Mouse (Mus musculus): ENCODE data around the gene Tctn1. TPM values are rescaled to one million over a fixed set of nuclear protein-coding genes. Genes with fewer than 3 reads are reported as not detected.

Gene Tctn1
- polyA plus RNA-seq, 1 experiment from 2014 or later = 6.2 TPM

DNA sequence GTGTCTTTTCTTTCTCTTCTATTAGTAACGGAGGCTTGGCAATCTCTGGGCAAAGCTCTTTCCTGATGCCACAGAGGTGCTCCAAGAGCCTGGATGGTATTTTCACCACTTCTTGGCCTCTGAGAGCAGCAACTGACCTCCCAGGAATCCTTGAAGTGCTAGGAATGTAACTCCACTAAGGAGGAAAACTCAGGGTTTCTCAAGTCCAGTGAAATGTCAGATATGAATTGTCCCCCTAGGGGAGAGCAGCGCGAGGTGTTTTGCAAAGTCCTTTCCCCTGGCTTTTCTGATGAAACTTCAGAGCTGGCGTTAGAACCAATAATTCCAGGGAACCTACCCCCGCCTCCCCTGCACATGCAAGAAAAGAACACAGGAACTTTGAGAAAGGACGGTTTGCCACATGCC is 16.2 kb upstream of the Tctn1 start:
- 60% methylated on average over 6 of the region's 6 CpGs for WGBS
- DNase-seq (no peak), ATAC-seq (ENCODE audit: low FRiP score, low TSS enrichment) (no peak)
- Histone ChIP-seq H3K4me2 (ENCODE audit: low read length) (no peak overlapping the region), H3K9ac (replicated peaks; ENCODE audit: low read length) (no peak overlapping the region), H3K36me3 (ENCODE audit: control insufficient read depth, insufficient read depth, low read length) (no peaks in the 10 kb centered on the region), H3K27me3 (ENCODE audit: control insufficient read depth, insufficient read depth, low read length) (no peaks in the 10 kb centered on the region), H3K4me3 (replicated peaks; ENCODE audit: low read depth, low read length) (no peak overlapping the region), H3K27ac (replicated peaks; ENCODE audit: low read depth, low read length) (no peak overlapping the region), H3K4me1 (ENCODE audit: control insufficient read depth, insufficient read depth, low read length) (peaks cover 3% of the 10 kb centered on the region), H3K9me3 (ENCODE audit: control insufficient read depth, low read length) (no peaks in the 10 kb centered on the region)

- Histone ChIP-seq H3K4me2 (ENCODE audit: low read length) (no peak overlapping the region), H3K36me3 (ENCODE audit: control insufficient read depth, insufficient read depth, low read length) (no peaks in the 10 kb centered on the region), H3K9ac (replicated peaks; ENCODE audit: low read length) (no peak overlapping the region), H3K27ac (replicated peaks; ENCODE audit: low read depth, low read length) (no peak overlapping the region), H3K4me1 (ENCODE audit: control insufficient read depth, insufficient read depth, low read length) (no peaks in the 10 kb centered on the region), H3K9me3 (ENCODE audit: control insufficient read depth, low read length) (no peaks in the 10 kb centered on the region), H3K27me3 (ENCODE audit: control insufficient read depth, insufficient read depth, low read length) (no peaks in the 10 kb centered on the region), H3K4me3 (replicated peaks; ENCODE audit: low read depth, low read length) (no peak overlapping the region)
- WGBS = 88% methylated on average over 12 of the region's 12 CpGs
- DNase-seq (no peak), ATAC-seq (ENCODE audit: low FRiP score, low TSS enrichment) (no peak)
These were observed 15.7 kb upstream of the Tctn1 start for GRCm38 (mm10) chr5:122279799-122280421.

- WGBS = 88% methylated on average over 7 of the region's 7 CpGs
These were observed 14.7 kb upstream of the Tctn1 start for GRCm38 (mm10) chr5:122278946-122279345.

GRCm38 (mm10) chr5:122274785-122275184 is 10.5 kb upstream of the Tctn1 start:
- no peak for ATAC-seq (ENCODE audit: low FRiP score, low TSS enrichment)
- peak; percentile 47 for DNase-seq
- H3K4me3 ChIP-seq (replicated peaks; ENCODE audit: low read depth, low read length) = no peak overlapping the region
- no peaks in the 10 kb centered on the region for H3K27me3 ChIP-seq (ENCODE audit: control insufficient read depth, insufficient read depth, low read length)
- WGBS = 8% methylated on average over 5 of the region's 5 CpGs
- no peaks in the 10 kb centered on the region for H3K9me3 ChIP-seq (ENCODE audit: control insufficient read depth, low read length)
- H3K9ac ChIP-seq (replicated peaks; ENCODE audit: low read length) = no peak overlapping the region
- H3K4me2 ChIP-seq (ENCODE audit: low read length) = no peak overlapping the region
- no peaks in the 10 kb centered on the region for H3K36me3 ChIP-seq (ENCODE audit: control insufficient read depth, insufficient read depth, low read length)
- H3K4me1 ChIP-seq (ENCODE audit: control insufficient read depth, insufficient read depth, low read length) = no peaks in the 10 kb centered on the region
- H3K27ac ChIP-seq (replicated peaks; ENCODE audit: low read depth, low read length) = no peak overlapping the region

More at GRCm38 (mm10) chr5:122278946-122279345, 14.7 kb upstream of the Tctn1 start:
- ATAC-seq (ENCODE audit: low FRiP score, low TSS enrichment) = no peak
- no peaks in the 10 kb centered on the region for H3K27me3 ChIP-seq (ENCODE audit: control insufficient read depth, insufficient read depth, low read length)
- no peak overlapping the region for H3K9ac ChIP-seq (replicated peaks; ENCODE audit: low read length)
- no peaks in the 10 kb centered on the region for H3K9me3 ChIP-seq (ENCODE audit: control insufficient read depth, low read length)
- H3K4me3 ChIP-seq (replicated peaks; ENCODE audit: low read depth, low read length) = no peak overlapping the region
- DNase-seq = no peak
- no peaks in the 10 kb centered on the region for H3K4me1 ChIP-seq (ENCODE audit: control insufficient read depth, insufficient read depth, low read length)
- H3K27ac ChIP-seq (replicated peaks; ENCODE audit: low read depth, low read length) = no peak overlapping the region
- H3K4me2 ChIP-seq (ENCODE audit: low read length) = no peak overlapping the region
- no peaks in the 10 kb centered on the region for H3K36me3 ChIP-seq (ENCODE audit: control insufficient read depth, insufficient read depth, low read length)

GRCm38 (mm10) chr5:122272821-122273220 is 8.6 kb upstream of the Tctn1 start:
- Histone ChIP-seq H3K9ac (replicated peaks; ENCODE audit: low read length) (no peak overlapping the region), H3K4me2 (ENCODE audit: low read length) (no peak overlapping the region), H3K27ac (replicated peaks; ENCODE audit: low read depth, low read length) (no peak overlapping the region), H3K9me3 (ENCODE audit: control insufficient read depth, low read length) (no peaks in the 10 kb centered on the region), H3K36me3 (ENCODE audit: control insufficient read depth, insufficient read depth, low read length) (no peaks in the 10 kb centered on the region), H3K27me3 (ENCODE audit: control insufficient read depth, insufficient read depth, low read length) (no peaks in the 10 kb centered on the region), H3K4me3 (replicated peaks; ENCODE audit: low read depth, low read length) (no peak overlapping the region), H3K4me1 (ENCODE audit: control insufficient read depth, insufficient read depth, low read length) (no peaks in the 10 kb centered on the region)
- no peak for DNase-seq
- 88% methylated on average over 5 of the region's 5 CpGs for WGBS
- ATAC-seq (ENCODE audit: low FRiP score, low TSS enrichment) = no peak

GRCm38 (mm10) chr5:122268858-122269604 is 4.8 kb upstream of the Tctn1 start:
- no peaks in the 10 kb centered on the region for H3K4me1 ChIP-seq (ENCODE audit: control insufficient read depth, insufficient read depth, low read length)
- ATAC-seq (ENCODE audit: low FRiP score, low TSS enrichment) (no peak), DNase-seq (no peak)
- 77% methylated on average over 12 of the region's 12 CpGs for WGBS
- H3K9me3 ChIP-seq (ENCODE audit: control insufficient read depth, low read length) = no peaks in the 10 kb centered on the region
- H3K4me3 ChIP-seq (replicated peaks; ENCODE audit: low read depth, low read length) = no peak overlapping the region
- no peak overlapping the region for H3K9ac ChIP-seq (replicated peaks; ENCODE audit: low read length)
- H3K27ac ChIP-seq (replicated peaks; ENCODE audit: low read depth, low read length) = no peak overlapping the region
- H3K36me3 ChIP-seq (ENCODE audit: control insufficient read depth, insufficient read depth, low read length) = no peaks in the 10 kb centered on the region
- H3K27me3 ChIP-seq (ENCODE audit: control insufficient read depth, insufficient read depth, low read length) = no peaks in the 10 kb centered on the region
- no peak overlapping the region for H3K4me2 ChIP-seq (ENCODE audit: low read length)

DNA sequence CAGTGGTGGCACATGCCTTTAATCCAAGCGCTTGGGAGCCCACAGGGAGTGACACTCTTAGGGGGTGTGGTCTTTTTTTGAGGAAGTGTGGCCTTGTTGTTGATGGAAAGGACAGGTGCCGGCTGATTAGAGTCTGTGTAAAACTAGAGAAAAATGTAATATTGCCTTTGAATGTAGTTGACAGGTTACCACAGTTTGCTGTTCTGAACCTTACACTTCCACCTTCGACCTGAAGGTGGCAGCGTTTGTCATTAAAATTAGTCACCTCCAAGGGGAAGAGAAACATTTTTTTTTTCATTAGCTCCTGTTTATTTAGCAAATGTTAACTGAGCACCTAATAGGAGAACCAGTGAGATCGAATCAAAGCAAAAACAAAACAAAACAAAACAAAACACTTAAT is 3.6 kb upstream of the Tctn1 start:
- H3K4me2 ChIP-seq (ENCODE audit: low read length) = no peak overlapping the region
- ATAC-seq (ENCODE audit: low FRiP score, low TSS enrichment) (no peak), DNase-seq (peak; percentile 84)
- no peak overlapping the region for H3K9ac ChIP-seq (replicated peaks; ENCODE audit: low read length)
- H3K27me3 ChIP-seq (ENCODE audit: control insufficient read depth, insufficient read depth, low read length) = no peaks in the 10 kb centered on the region
- H3K4me1 ChIP-seq (ENCODE audit: control insufficient read depth, insufficient read depth, low read length) = peaks cover 9% of the 10 kb centered on the region; the same call in 1 of the 2 replicates
- H3K27ac ChIP-seq (replicated peaks; ENCODE audit: low read depth, low read length) = no peak overlapping the region
- WGBS = 30% methylated on average over 5 of the region's 5 CpGs
- no peaks in the 10 kb centered on the region for H3K36me3 ChIP-seq (ENCODE audit: control insufficient read depth, insufficient read depth, low read length)
- no peak overlapping the region for H3K4me3 ChIP-seq (replicated peaks; ENCODE audit: low read depth, low read length)
- H3K9me3 ChIP-seq (ENCODE audit: control insufficient read depth, low read length) = no peaks in the 10 kb centered on the region

GRCm38 (mm10) chr5:122267136-122267535 is 2.9 kb upstream of the Tctn1 start:
- DNase-seq (no peak), ATAC-seq (ENCODE audit: low FRiP score, low TSS enrichment) (no peak)
- Histone ChIP-seq H3K9ac (replicated peaks; ENCODE audit: low read length) (no peak overlapping the region), H3K4me2 (ENCODE audit: low read length) (no peak overlapping the region), H3K4me3 (replicated peaks; ENCODE audit: low read depth, low read length) (no peak overlapping the region), H3K4me1 (ENCODE audit: control insufficient read depth, insufficient read depth, low read length) (peaks cover 9% of the 10 kb centered on the region; the same call in 1 of the 2 replicates), H3K27ac (replicated peaks; ENCODE audit: low read depth, low read length) (no peak overlapping the region), H3K36me3 (ENCODE audit: control insufficient read depth, insufficient read depth, low read length) (no peaks in the 10 kb centered on the region), H3K27me3 (ENCODE audit: control insufficient read depth, insufficient read depth, low read length) (no peaks in the 10 kb centered on the region), H3K9me3 (ENCODE audit: control insufficient read depth, low read length) (no peaks in the 10 kb centered on the region)
- 78% methylated on average over 7 of the region's 7 CpGs for WGBS

DNA sequence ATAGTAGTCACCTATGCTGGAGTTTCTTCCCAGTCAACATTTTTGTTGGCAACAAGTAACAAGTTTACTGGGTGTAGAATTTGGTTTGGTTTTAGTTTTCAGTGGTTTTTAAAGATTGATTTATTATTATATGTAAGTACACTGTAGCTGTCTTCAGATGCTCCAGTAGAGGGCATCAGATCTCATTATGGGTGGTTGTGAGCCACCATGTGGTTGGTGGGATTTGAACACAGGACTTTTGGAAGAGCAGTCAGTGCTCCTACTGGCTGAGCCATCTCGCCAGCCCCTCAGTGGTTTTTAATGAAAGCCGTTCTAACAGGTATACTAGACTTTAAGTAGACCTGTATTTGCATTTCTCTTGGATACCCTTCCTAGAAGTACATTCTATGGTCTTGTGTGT is 1.7 kb upstream of the Tctn1 start:
- Histone ChIP-seq H3K36me3 (ENCODE audit: control insufficient read depth, insufficient read depth, low read length) (no peaks in the 10 kb centered on the region; the same call in 1 of the 2 replicates), H3K9me3 (ENCODE audit: control insufficient read depth, low read length) (no peaks in the 10 kb centered on the region), H3K27me3 (ENCODE audit: control insufficient read depth, insufficient read depth, low read length) (no peaks in the 10 kb centered on the region), H3K4me2 (ENCODE audit: low read length) (no peak overlapping the region), H3K4me1 (ENCODE audit: control insufficient read depth, insufficient read depth, low read length) (peaks cover 9% of the 10 kb centered on the region; the same call in 1 of the 2 replicates), H3K27ac (replicated peaks; ENCODE audit: low read depth, low read length) (no peak overlapping the region), H3K9ac (replicated peaks; ENCODE audit: low read length) (no peak overlapping the region), H3K4me3 (replicated peaks; ENCODE audit: low read depth, low read length) (no peak overlapping the region)
- DNase-seq (no peak), ATAC-seq (ENCODE audit: low FRiP score, low TSS enrichment) (no peak)
- WGBS = 90% methylated on average over 2 of the region's 2 CpGs

All from midbrain, embryonic 14.5 days (tissue).